Mouse (Mus musculus) heart, embryonic 14.5 days (tissue): ENCODE data around the gene Crocc. TPM values are rescaled to one million over a fixed set of nuclear protein-coding genes. Genes with fewer than 3 reads are reported as not detected.

ENCODE experiments used
- ATAC-seq: fragments of 200-750 bp; cut with Nextera tagmentation; 2 replicates; pipeline ENCODE4 v1.8.0; 2017; ENCODE audit warnings: low read depth, moderate TSS enrichment; ENCODE audit not compliant: insufficient number of reproducible peaks, insufficient read depth, low FRiP score
- H3K27ac ChIP-seq, 2 experiments: fragments of 200-500 bp in 1 of 2; fragments of 300-500 bp in 1 of 2; sonication (generic) in 1 of 2; replicated peaks in 1 of 2; 2 replicates each; pipeline ENCODE4 v1.5.1; 2012 to 2014; ENCODE audit warnings: low read depth in 2 of 2, low read length in 2 of 2, control low read depth in 1 of 2, mild to moderate bottlenecking in 1 of 2, mixed read lengths in 1 of 2; ENCODE audit not compliant: control insufficient read depth in 1 of 2, insufficient read depth in 1 of 2
- H3K27me3 ChIP-seq: fragments of 300-500 bp; sonication (generic); 2 replicates; pipeline ENCODE4 v1.6.1; 2014; ENCODE audit warnings: mild to moderate bottlenecking, low read length, control low read depth; ENCODE audit not compliant: control insufficient read depth, insufficient read depth
- H3K36me3 ChIP-seq: fragments of 300-500 bp; sonication (generic); 2 replicates; pipeline ENCODE4 v1.6.1; 2014; ENCODE audit warnings: mild to moderate bottlenecking, control low read depth, low read length, mixed read lengths; ENCODE audit not compliant: control insufficient read depth, insufficient read depth
- H3K4me1 ChIP-seq, 2 experiments: fragments of 200-500 bp in 1 of 2; fragments of 300-500 bp in 1 of 2; sonication (generic) in 1 of 2; 2 replicates each; pipeline ENCODE4 v1.6.1; 2012 to 2014; ENCODE audit warnings: low read length in 2 of 2, control low read depth in 1 of 2, mixed read lengths in 1 of 2; ENCODE audit not compliant: control insufficient read depth in 2 of 2, insufficient read depth in 2 of 2
- H3K4me2 ChIP-seq: fragments of 300-500 bp; sonication (generic); 2 replicates; pipeline ENCODE4 v1.6.1; 2014; ENCODE audit warnings: mild to moderate bottlenecking, low read length
- H3K4me3 ChIP-seq, 2 experiments: fragments of 200-500 bp in 1 of 2; fragments of 300-500 bp in 1 of 2; sonication (generic) in 1 of 2; 2 replicates each; pipeline ENCODE4 v1.5.1; 2012 to 2014; ENCODE audit warnings: low read length in 2 of 2, mild to moderate bottlenecking in 2 of 2, control low read depth in 1 of 2, low read depth in 1 of 2, moderate library complexity in 1 of 2; ENCODE audit not compliant: control insufficient read depth in 1 of 2, insufficient read depth in 1 of 2
- H3K9ac ChIP-seq: fragments of 300-500 bp; sonication (generic); 2 replicates; pipeline ENCODE4 v1.6.1; 2014; ENCODE audit warnings: mild to moderate bottlenecking, low read length
- H3K9me3 ChIP-seq: fragments of 300-500 bp; sonication (generic); 2 replicates; pipeline ENCODE4 v1.6.1; 2016; ENCODE audit warnings: low read length, control low read depth; ENCODE audit not compliant: control insufficient read depth
- WGBS: fragments of 180-500 bp; shearing (Covaris S2); extraction: QIAGEN DNeasy Blood & Tissue Kit; methylation state at CpG from one replicate; pipeline ENCODE4 v1.1.7; 2014; 5-methylcytosine and 5-hydroxymethylcytosine counted together
- polyA plus RNA-seq: library from polyadenylated mRNA; unstranded; fragments of >200 nt; fragmentation: Nextera tagmentation; extraction: Ambion mirVana; gene quantifications from 2 replicates; pipeline ENCODE4 v1.2.1, GENCODE M21; 2014

Gene Crocc
- polyA plus RNA-seq, 1 experiment from 2014 or later = 4.4 TPM

DNA sequence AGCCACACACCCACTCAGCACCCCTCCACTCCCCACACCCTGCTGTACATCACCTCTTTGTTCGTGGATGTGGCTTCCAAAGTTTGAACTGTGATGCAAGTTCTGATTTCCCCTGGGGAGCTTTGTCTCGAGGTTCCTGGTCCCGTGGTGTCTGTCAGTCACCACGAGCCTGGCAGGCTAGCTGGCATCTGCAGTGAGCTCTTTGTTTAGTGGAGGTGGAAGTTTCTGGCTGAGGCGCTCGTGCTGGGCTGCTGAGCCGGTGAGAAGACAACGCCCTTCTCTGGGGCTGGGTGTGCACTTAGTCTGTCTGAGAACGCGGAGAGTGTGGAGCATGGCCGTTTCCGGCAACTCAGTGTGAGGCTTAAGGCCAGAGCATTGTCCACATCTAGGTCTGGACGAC lies 88.7 kb downstream of the Crocc start:
- WGBS = 86% methylated on average over 13 of the region's 13 CpGs
- Histone ChIP-seq H3K9ac (no peak overlapping the region), H3K4me3 (no peak overlapping the region), H3K36me3 (peaks cover 100% of the 10 kb centered on the region), H3K4me1 (no peaks in the 10 kb centered on the region), H3K4me2 (no peak overlapping the region), H3K9me3 (no peaks in the 10 kb centered on the region), H3K27me3 (no peaks in the 10 kb centered on the region), H3K27ac (no peak overlapping the region)
- ATAC-seq = no peak

DNA sequence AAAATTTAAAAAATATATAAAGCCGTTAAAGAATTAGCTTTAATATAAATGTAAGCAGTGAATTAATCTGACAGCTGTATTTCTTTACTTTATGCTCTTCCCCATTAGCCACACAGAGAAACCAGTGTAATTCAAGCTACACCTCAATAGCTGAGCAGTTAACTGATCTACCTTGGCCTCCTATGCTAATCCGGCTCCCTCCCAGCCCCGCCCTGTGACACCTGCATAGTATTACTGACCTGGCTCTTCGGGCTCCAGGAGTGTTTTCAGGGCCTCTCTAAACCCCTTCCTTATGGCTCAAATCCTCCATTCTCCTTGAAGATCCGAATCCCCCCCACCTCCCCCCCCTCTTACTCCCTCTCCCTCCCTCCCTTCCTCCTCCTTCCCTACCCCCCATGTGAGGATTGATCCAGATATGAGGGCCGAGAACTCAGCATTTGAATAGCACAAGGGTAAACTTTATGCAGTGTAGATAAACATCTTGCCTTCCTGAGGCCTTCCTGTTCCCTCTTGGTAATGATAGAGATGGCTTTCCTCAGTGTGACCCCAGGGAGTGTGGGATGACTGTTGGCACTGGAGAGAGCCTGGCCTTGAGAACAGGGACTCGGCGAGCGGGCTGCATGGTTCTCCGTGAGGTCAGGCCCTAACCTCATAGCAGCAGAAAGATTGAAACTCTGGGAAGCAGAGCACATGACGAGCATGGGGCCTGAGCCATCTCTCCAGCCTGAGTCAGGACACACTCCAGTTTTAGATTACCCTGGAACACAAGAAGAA lies 92.8 kb downstream of the Crocc start:
- no peak overlapping the region for H3K4me3 ChIP-seq
- H3K9ac ChIP-seq = no peak overlapping the region
- H3K4me2 ChIP-seq = no peak overlapping the region
- peaks cover 6 to 11% of the 10 kb centered on the region in 2 experiments for H3K4me1 ChIP-seq
- no peak for ATAC-seq
- 85% methylated on average over 11 of the region's 11 CpGs for WGBS
- H3K27me3 ChIP-seq = no peaks in the 10 kb centered on the region
- H3K9me3 ChIP-seq = no peaks in the 10 kb centered on the region
- peaks cover 78% of the 10 kb centered on the region for H3K36me3 ChIP-seq
- H3K27ac ChIP-seq = no peak overlapping the region

Other genes with a start within 250 kb of the Crocc start
- gene Padi3, start 249.9 kb downstream of the Crocc start, polyA plus RNA-seq = not detected in 2 replicates
- 0.09 TPM in 1 of 2 replicates, not detected in the other for gene Padi1, start 214.8 kb downstream of the Crocc start, polyA plus RNA-seq
- gene Padi2, start 154.2 kb downstream of the Crocc start, polyA plus RNA-seq = 0.89 and 1.2 TPM in 2 replicates
- 1,003 and 1,015 TPM in 2 replicates for gene Sdhb, start 99.3 kb downstream of the Crocc start, polyA plus RNA-seq
- 24.7 and 27.2 TPM in 2 replicates for gene Atp13a2, start 73.7 kb downstream of the Crocc start, polyA plus RNA-seq
- gene Mfap2, start 50.1 kb downstream of the Crocc start, polyA plus RNA-seq = 243 and 295 TPM in 2 replicates
- 33.1 and 34.2 TPM in 2 replicates for gene Necap2, start 17.8 kb upstream of the Crocc start, polyA plus RNA-seq
- not detected in 2 replicates for gene Spata21, start 27.8 kb upstream of the Crocc start, polyA plus RNA-seq
- gene Szrd1, start 79.2 kb upstream of the Crocc start, polyA plus RNA-seq = 20.8 and 24.0 TPM in 2 replicates
- 12.7 and 15.7 TPM in 2 replicates for gene Fbxo42, start 87.4 kb upstream of the Crocc start, polyA plus RNA-seq
- 1.5 and 1.7 TPM in 2 replicates for gene Rsg1, start 153.4 kb upstream of the Crocc start, polyA plus RNA-seq
- 1.1 and 2.6 TPM in 2 replicates for gene Arhgef19, start 178.9 kb upstream of the Crocc start, polyA plus RNA-seq
- gene Epha2, start 240.7 kb upstream of the Crocc start, polyA plus RNA-seq = 1.9 TPM in 2 replicates